Mouse (Mus musculus): Measurements from ENCODE around the gene E130114P18Rik. TPM values are rescaled to one million over a fixed set of nuclear protein-coding genes. Genes with fewer than 3 reads are reported as not detected.

The E130114P18Rik gene
- total RNA-seq, 2 experiments from 2014 or later: 6.9 to 7.6 TPM

DNA sequence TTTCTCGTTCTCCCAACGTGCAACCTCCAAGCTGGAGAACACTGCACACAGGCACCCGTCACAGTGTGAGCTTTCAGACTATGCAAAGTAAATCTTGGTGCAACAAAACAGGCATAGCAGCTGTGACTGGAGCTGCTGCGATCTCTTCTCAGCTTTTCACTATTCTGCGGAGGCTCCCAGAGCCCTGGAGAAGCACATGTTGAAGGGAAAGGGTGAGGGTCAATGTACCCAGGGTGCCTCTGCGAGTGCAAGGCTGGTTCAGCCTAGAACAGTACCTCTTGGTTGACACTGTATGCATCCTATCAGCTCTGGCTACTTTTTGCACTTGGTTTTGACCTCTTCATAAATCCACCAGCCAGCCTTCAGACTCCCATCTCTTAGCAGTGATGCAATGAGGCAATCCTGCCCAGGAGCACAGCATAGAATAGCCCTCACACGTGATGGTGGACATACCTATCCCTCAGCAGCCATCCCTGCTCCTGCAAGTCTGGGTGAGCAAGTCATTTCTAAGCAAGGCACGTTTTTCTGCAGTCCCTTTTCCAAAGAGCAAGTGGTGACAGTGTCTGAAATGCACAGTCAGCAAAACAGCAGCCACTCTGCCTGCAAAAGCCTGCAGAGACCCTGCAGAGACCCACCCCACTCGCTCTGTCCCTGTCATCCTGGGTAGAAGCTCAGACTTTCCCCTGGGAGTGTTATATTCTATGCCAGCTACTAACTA is 67.7 kb downstream of the E130114P18Rik start:
- no peak for DNase-seq (ENCODE audit: low spot score in 2 of 2)

DNA sequence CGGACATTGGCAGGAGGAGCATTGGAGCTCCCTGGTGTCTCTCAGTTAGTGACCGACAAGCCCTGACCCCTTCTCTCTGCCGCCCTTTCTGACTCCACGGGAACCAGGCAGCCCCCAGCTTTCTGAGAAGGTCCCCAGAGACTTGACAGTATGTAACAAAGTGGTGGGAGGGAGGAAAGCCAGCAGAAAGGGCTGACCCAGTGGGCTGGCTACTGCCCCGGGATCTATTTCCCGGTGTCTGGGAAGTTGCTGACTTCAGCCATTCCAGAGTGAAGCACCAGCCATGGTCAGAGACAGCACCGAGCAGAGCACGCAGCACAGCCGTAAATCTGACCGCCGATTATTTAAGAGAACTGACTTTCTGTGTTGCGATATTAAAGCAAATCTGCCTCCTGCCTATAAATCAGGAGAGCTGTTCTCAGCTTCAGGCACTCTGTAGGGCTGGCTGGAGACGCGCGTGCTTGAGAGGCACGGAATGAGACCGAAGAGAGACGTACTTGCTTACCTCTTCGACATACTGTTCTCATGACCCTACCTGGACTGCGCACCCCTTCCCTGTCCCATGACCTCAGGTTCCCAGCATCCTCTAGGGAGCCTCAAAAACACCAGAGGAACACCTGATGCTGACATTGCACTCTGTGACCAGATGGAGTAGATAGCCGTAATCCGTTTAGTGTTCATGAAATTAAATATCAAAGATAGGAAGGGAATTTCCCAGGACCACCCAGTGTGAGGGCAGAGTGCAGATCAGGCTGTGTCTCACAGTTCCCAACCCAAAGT is 70.3 kb downstream of the E130114P18Rik start:
- DNase-seq (ENCODE audit: low spot score in 2 of 2): no peak

DNA sequence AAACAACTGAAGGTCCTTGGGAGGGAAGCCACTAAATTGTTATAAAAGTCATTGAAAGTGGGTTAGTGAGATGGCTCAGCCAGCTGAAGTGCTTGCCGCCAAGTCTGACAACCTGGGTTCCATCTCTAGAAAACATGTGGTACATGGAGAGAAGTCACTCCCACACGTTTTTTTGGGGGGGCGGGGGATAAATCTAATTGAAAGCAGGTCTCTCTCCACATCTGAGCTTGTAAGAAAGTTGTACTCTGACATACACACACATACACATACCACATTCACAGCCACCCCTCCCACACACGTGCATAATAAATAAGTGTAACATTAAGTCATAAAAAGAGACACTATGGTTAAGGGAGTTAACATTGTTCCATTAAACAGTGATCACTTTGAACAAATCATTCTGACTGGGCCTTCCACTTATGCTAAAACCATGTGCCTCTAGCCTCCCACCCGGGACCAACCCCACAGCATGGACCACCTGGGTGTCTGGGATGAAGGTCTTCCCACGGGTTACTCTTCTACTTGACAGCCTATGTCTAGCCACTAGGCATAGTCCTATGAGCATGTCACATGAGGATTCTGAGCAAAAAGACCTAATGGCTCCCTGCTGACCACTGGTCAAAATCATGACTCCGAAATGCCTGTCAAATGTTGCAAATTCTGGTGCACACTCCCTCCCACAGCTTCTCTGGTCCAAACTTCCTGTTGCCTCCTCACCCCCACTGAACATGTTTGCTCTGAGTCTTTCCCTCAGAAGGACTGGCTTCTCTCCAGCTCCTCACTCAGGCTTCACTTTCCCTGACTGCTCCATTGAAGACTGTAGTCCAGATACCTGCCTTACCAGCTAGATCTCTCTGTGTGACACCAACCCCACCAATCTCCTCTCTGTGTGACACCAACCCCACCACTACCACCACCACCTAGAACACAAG is 80.9 kb downstream of the E130114P18Rik start:
- DNase-seq (ENCODE audit: low spot score in 2 of 2): no peak

DNA sequence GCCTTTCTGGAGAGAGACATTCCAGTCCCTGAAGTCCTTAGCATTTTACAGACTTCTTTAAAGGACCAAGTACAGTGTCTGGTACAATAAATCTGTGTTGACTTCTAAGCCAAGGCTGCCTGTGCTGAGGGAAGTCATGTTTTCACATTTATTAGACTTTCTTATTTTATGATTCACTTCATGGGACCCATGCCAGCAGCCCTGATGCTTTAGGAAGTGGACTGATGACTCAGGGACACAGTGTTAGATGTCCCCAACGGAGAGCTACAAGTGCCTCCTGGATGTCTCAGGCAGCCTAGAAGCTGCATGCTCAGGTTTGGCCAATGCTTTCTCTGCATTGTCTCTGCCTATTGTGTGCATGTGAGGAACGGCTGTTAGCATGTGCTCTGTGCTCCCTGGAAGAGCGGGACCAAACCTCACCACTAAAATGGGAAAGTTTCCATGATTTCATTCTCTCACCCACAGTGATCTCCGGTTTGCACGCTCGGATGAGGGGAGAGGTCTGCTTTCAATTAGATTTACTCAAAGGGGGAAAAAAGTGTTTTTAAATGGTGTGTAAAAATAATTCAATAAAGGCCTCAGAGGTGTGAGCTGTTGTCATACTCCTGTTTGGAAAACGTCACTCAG is 82.4 kb downstream of the E130114P18Rik start:
- DNase-seq (ENCODE audit: low spot score in 2 of 2): no peak

DNA sequence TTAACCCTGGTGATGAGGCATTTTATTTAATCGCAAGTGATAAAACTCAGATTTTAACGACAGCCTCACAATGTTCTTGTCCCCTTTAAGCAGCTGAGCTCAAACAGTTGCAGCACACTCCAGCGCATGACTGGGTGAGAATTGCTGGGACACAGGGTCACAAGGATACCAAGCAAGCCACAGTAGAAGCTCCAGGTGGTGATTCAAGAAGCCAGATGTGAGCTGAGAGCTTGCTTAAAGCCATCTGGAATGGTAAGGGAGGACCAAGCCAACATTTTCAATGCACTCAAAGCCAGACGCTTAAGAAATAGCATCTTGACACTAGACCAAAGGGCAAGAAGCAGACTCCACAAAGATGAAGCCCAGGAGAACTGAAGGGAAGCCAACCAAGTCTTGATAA is 83.9 kb downstream of the E130114P18Rik start:
- DNase-seq (ENCODE audit: low spot score in 2 of 2): no peak

DNA sequence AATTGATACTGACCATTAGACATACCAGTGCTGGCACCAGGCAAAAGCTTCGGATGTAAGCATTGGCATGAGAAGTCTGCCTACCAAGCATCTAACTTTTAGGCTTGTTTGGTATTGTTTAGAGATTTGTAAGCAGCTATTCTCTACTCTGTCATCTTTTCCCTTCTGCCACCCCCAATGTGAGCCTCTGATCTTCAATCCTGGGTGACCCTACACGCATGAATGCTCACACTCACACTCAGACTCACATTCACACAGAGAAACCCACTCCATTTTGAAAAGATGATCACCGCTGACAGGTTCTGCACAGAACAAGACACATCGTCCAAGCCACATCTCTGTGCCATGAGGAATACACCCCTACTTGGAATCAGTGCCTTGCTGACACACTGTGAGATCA is 84.8 kb downstream of the E130114P18Rik start:
- no peak for DNase-seq (ENCODE audit: low spot score in 2 of 2)

DNA sequence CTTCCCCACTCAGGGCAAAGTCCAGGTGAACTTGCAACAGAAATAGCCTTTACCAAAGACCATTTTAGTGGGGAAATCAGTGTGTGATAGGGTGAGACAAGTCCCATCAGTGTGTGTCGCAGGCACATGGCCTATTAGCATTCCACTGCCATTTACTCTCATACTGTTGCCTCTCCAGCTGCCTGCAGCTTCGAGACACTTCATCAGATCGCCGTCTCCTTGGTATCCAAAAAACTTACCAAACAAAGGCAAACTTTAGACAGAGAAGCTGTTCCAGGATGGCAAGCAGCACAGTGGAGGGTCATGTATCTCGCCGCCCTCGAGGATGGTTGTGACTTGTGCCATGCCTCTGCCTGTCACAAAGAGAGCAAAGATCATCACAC is 87.5 kb downstream of the E130114P18Rik start:
- no peak for DNase-seq (ENCODE audit: low spot score in 2 of 2)

DNA sequence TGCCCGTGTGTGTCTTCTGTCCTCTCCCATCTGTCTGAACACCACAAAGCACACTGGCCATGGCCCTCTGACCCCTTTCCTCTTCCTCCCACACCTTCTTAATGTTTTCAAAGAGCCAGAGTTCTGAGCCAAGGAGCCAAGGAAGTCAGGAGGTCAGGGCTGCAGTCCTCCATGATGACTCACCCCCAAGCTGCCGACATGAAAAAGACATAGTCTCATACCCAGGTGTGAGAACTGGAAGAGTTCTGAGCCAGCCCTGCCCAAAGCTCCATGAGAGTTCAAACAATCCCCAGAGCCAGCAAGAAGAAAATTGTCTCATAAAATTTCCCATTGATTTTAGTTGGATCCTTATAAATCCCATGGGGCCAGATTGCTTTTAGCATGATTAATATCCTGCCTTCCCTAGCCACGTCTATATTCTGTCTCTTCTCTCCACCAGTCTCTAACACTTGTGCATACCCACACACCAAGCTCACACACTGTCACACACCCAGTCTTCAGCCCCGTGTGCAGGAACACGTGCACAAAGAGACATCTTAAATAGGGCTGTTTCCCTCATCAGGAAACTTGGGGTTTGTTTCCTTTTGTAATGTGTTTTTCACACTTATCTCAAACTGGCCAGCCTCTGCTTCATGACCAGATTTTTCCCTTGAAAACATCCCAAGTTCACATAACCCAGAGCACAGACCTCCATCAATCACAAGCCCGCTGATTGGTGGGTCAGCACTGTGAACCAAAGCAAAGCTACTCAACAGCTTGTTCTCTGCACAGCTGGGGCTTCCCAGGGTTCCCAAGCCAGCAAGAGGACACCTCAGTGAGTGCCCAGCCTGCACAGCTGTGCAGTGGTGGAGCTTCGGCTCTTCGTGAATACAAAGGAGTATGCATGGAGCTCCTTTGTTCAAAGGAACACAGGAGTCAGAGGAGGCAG is 88.2 kb downstream of the E130114P18Rik start:
- DNase-seq (ENCODE audit: low spot score in 2 of 2): no peak

DNA sequence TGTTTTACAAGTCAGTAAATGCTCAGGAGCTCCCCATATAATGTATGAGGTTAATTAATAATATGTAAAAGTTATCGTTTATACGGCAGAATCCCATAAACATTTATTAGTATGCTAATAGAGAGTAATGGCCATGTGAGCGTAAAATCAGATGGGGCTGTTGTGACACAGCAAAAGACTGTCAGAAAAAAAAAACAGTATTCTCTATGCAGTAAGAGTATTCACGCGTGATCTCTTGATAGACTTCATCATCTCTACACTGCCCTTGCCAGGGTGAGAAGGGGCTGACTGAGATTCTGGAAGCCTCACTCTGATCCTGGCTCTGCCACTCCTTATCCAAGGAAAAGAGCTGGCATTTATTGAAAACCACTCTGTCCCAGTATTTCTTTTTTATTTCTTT is 91.9 kb downstream of the E130114P18Rik start:
- no peak for DNase-seq (ENCODE audit: low spot score in 2 of 2)

DNA sequence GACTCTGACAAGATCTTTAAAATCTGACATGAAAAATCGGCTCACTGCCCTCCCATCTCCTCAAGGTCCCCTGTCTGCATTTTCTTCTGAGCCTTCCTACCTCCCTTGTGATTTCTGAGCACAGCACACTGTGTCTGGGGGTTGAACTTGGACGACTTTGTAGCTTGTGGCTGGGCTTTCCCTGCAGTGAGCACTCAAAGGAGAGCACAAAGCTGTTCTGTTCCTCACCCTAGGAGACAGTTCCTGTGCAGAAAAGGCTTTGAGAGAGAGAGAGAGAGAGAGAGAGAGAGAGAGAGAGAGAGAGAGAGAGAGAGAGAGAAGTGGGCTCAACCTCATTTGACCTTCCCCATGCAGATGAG is 101.3 kb downstream of the E130114P18Rik start:
- peak in 1 of 2 experiments; percentile 9 for DNase-seq (ENCODE audit: low spot score in 2 of 2)

DNA sequence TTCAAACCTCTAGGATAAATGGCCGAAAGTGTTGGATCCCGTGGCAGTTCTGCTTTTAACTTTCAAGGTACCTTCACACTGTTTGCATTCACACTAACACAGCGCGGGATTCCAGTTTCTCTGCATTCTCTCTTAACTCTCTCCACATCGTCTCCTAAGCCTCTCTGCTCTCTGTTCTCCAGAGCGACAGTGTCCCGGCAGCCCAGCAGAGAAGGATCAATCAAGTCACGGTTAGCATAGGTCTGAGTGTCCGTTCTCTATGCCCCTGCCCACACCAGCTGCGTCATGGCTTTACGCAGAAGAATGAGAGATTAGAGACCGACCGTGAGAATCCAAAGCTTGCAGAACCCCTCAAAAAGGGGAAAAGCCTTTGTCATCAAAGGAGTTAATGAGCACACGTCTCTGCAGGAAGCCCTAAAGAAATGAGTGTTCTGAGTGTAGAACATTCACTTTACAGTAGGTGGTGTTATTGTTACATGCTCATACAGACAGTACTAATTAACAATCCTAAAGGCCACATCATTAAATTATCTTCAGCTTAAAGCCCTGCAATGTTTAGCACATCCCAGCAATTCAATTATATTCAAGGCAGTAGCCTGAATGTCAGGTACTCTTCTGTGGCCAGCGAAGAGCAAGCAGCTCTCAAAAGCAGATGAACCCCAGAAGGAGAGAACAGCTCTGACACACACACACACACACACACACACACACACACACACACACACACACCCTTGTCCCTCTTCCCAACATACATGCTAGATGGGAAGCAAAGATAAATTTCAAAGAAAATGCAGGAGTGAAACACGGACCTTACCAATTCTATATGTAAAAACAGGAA is 101.9 kb downstream of the E130114P18Rik start:
- peak in 1 of 2 experiments; percentile 57 for DNase-seq (ENCODE audit: low spot score in 2 of 2)

DNA sequence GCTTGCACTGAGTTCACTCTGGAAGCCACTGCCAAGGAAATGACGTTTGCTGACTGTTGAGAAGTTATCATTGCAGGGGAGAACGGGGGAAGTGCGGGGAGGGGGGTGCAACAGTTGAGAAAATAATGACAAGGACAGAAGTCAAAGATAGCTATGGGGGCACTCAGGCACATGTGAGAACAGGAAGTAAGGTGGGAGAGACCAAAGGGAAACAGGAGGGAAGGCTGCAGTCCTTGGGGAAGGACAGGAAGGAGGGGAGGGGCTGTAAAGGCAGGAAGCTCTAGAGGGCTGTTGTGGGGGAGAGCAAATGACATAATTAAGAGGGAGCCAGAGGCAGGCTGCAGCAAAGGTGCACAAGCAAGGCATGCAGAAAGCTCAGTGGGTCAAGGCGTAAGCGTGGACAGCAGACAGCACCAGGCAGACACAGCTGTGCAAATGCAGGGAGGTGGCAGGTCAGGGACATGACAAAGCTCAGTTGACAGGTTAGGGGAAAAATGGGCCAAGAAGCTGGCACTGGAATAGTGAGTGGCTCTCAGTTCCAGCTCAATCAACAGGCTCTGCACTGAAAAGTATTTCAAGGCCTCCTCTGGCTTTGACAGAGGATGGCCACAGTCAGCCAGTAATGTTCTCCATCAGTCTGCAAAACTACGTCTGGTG is 103.9 kb downstream of the E130114P18Rik start:
- DNase-seq (ENCODE audit: low spot score in 2 of 2): no peak

DNA sequence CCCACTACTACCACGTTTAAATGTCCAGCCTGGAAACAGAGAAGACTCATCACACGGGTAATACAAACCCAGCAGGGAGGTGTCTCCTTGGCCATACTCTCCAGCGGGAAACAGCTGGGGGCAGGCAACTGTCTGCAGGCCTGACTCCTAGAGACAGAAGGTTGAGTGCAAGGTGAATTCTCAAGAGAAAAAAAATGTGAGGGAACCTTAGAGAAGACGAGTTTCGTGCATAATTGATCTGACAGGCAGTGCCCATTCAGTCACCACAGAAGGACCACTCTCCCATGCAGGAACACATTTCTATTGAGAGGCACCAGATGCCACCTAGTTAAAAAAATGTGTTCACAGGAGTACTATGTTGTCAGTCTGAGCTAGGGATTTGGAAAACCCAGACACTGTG is 105.4 kb downstream of the E130114P18Rik start:
- no peak for DNase-seq (ENCODE audit: low spot score in 2 of 2)

DNA sequence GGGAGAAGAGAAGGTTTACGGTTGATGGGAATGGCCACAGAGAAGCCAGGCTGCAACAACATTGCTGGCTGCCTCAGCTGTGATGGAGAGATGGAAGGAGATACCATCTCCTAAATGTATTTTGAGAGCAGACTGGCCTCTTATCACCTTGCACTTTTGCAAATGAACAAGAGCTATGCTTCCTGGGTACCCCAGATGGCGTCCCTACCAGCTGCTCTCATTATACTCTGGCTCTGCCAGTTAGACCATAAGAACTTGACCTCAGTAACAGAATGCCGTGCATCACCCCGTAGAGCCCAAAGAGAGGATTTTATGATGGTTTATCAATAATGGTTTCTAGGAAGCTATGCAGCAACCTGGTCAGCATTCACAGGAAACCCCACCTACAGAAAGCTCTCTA is 106.0 kb downstream of the E130114P18Rik start:
- DNase-seq (ENCODE audit: low spot score in 2 of 2): no peak

DNA sequence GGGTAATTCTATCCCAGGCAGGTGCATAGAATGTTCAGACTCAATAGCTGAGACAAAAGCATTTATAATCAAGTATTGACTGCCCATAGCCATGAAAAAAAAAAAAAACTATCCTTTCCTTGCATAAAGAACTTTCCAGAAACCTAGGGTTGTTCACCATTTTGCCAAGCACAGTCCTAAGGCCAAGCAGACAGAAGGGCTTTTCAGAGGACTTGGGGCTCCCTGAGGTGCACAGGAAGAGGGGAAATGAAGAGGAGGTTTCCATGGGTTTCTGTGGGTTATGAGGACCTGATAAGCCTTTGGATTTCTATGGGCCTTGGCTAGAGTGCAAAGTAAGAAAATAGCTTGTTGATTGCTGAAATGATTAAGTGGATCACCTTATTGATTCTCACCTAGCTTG is 107.5 kb downstream of the E130114P18Rik start:
- no peak for DNase-seq (ENCODE audit: low spot score in 2 of 2)

DNA sequence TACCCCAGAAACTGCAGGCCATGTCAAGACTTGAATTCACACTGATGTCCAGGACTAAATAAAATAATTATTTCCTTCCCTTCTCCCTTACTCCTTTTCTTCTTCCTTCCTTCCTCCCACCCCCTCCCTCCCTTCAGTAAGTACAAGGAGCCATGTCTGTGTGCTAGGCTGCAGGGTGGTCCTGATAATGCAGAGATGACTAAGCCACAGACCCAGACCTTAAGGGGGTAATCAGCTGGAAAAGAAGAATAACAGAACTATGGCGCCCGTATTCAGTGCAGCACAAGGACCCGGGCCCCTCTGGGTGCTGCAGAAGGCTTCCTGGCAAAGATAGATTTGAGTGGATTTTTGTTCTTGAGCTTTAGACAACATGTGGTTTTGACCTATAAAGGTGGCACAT is 108.1 kb downstream of the E130114P18Rik start:
- DNase-seq (ENCODE audit: low spot score in 2 of 2): no peak

DNA sequence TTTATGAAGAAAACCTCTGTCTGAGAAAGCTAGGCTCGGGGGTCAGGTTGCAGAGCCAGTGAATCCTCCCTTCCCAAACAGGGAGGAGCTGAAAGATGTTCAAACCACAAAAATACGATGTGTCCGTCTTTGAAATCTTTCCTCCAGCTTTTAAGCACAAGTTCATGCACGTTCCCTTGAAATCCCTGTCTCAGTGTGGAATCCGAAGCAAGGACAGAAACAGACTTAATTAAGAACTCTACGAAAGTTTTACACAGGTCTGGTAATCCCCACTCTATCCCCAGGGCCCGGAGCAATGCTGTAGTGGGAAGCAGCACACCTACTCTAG is 112.5 kb downstream of the E130114P18Rik start:
- no peak for DNase-seq (ENCODE audit: low spot score in 2 of 2)

DNA sequence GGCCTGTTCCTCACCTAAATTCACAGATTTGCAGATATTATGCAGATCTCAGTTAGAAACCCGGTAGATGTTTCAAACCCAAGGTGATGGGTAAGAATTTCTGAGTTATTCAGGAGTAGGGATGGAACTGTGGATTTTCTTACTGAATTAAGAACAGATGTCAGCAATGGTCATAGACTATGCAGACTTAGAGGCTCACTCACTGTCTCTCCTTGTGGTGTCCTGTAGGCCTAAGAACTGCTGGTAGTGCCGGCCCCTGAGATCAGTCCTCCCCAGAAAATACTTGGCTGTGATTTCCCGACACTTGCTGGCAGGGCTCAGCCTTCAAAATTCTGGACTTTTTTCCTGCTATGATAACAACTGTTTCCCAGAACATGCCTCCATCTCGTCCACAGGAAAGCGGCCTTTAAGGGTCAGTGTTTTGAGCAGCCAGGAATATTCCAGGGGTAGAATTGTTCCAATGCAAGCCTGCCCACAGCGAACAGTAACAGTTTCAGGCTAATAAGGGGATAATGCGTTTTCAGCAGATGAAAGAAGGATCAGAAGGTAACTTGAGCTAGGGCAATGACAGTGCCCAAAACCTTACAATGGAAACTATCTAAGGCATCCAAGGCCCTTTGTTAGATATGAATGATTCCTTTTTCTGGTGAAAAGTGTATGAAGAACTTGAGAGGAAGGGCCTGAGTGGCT is 113.0 kb downstream of the E130114P18Rik start:
- DNase-seq (ENCODE audit: low spot score in 2 of 2): no peak
